Mouse (Mus musculus): ENCODE results near the gene Asxl1. TPM values are rescaled to one million over a fixed set of nuclear protein-coding genes. Genes with fewer than 3 reads are reported as not detected.

Gene Asxl1
- polyA plus RNA-seq, 1 experiment from 2014 or later, result 14.3 TPM

DNA sequence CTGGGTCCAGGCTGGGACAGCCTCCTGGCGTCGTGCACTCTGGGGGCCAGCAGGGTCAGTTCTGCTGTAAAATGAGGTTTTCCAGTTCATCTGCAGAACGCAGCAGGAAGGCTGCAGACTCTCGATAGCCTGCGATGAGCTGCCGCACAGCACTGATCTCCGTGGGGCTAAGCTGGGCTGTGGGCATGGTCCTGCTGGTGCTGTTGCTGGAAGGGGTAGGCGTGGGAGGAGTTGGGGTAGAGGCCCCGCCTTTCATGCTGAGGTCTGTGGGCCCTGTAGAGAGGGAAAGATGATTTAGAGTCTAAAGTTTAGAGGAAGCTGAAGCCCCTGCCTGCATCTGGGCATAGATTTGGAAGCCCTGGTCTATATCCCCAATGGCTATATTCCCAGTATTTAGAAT, 65.9 kb downstream of the Asxl1 start:
- no peak overlapping the region for H3K4me3 ChIP-seq (ENCODE audit: low read depth, low read length)
- WGBS, result 81% methylated on average over 9 of the region's 9 CpGs
- peaks cover 91% of the 10 kb centered on the region for H3K36me3 ChIP-seq (ENCODE audit: control insufficient read depth, insufficient read depth, low read length)
- ATAC-seq (ENCODE audit: low read depth) (no peak), DNase-seq (ENCODE audit: low spot score) (no peak)
- H3K27me3 ChIP-seq (replicated peaks; ENCODE audit: control insufficient read depth, insufficient read depth, low read length), result no peaks in the 10 kb centered on the region
- H3K4me2 ChIP-seq (ENCODE audit: low read depth, low read length), result no peak overlapping the region
- H3K27ac ChIP-seq (replicated peaks; ENCODE audit: low read depth, low read length), result no peak overlapping the region
- H3K9me3 ChIP-seq (ENCODE audit: control insufficient read depth, low read length), result no peaks in the 10 kb centered on the region
- H3K4me1 ChIP-seq (ENCODE audit: control insufficient read depth, insufficient read depth, low read length), result no peaks in the 10 kb centered on the region
- no peak overlapping the region; the same call in 1 of the 2 replicates for H3K9ac ChIP-seq (ENCODE audit: low read depth, low read length)

DNA sequence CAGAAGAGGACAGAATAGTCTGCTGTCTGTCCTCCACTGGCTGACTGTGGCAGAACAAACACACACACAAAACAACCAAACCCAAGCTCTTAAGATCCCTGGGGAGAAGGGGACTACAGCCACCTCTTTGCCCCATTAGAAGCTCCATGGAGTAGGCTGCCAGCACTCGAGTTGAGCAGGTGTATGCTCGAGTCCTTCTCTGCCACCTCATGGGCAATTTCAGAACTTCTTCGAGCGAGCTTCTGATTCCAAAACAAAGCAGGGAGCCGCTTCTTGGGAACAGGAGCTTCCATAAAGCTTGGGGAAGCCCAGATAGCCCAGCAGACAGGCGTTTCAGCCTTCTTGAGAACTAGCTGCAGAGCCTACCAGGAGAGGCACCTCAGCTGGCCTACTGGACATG, 66.9 kb downstream of the Asxl1 start:
- no peak overlapping the region for H3K27ac ChIP-seq (replicated peaks; ENCODE audit: low read depth, low read length)
- no peaks in the 10 kb centered on the region for H3K4me1 ChIP-seq (ENCODE audit: control insufficient read depth, insufficient read depth, low read length)
- H3K9ac ChIP-seq (ENCODE audit: low read depth, low read length), result no peak overlapping the region
- H3K36me3 ChIP-seq (ENCODE audit: control insufficient read depth, insufficient read depth, low read length), result peaks cover 93% of the 10 kb centered on the region
- no peak overlapping the region for H3K4me2 ChIP-seq (ENCODE audit: low read depth, low read length)
- 69% methylated on average over 6 of the region's 6 CpGs for WGBS
- H3K4me3 ChIP-seq (ENCODE audit: low read depth, low read length), result no peak overlapping the region
- DNase-seq (ENCODE audit: low spot score), result no peak
- no peak for ATAC-seq (ENCODE audit: low read depth)
- no peaks in the 10 kb centered on the region for H3K9me3 ChIP-seq (ENCODE audit: control insufficient read depth, low read length)
- H3K27me3 ChIP-seq (replicated peaks; ENCODE audit: control insufficient read depth, insufficient read depth, low read length), result no peaks in the 10 kb centered on the region

DNA sequence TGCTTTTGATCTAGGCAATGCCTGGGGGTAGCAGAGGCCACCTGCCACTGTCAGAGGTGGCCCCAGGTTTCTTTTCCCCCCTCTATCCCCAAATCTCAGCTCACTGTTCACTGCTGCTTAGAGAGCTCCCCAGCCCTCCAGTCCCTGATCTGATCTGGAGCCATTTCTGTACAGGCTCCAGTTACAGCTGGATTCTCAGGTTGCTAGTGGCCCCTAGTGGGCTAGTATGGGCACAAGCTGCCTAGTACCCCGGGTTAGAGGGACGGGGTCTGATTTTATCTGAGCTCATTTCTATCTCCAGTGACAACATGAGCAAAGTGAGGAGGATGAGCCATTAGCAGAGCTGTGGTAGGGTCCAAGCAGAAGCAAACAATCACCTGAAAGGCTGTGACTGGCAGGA, 69.0 kb downstream of the Asxl1 start:
- H3K9ac ChIP-seq (ENCODE audit: low read depth, low read length), result 0 out of 2 replicates have a peak overlapping the region, but pooled peaks have one; percentile 5
- no peak overlapping the region for H3K4me2 ChIP-seq (ENCODE audit: low read depth, low read length)
- H3K9me3 ChIP-seq (ENCODE audit: control insufficient read depth, low read length), result no peaks in the 10 kb centered on the region
- no peak overlapping the region for H3K4me3 ChIP-seq (ENCODE audit: low read depth, low read length)
- H3K27me3 ChIP-seq (replicated peaks; ENCODE audit: control insufficient read depth, insufficient read depth, low read length), result no peaks in the 10 kb centered on the region
- H3K36me3 ChIP-seq (ENCODE audit: control insufficient read depth, insufficient read depth, low read length), result peaks cover 94% of the 10 kb centered on the region
- peak; percentile 56 for DNase-seq (ENCODE audit: low spot score)
- no peak for ATAC-seq (ENCODE audit: low read depth)
- 28% methylated on average over 2 of the region's 2 CpGs for WGBS
- no peaks in the 10 kb centered on the region for H3K4me1 ChIP-seq (ENCODE audit: control insufficient read depth, insufficient read depth, low read length)
- H3K27ac ChIP-seq (replicated peaks; ENCODE audit: low read depth, low read length), result no peak overlapping the region

GRCm38 (mm10) chr2:153417841-153418240, 72.2 kb downstream of the Asxl1 start:
- Histone ChIP-seq H3K9me3 (ENCODE audit: control insufficient read depth, low read length) (no peaks in the 10 kb centered on the region), H3K4me3 (ENCODE audit: low read depth, low read length) (no peak overlapping the region), H3K27ac (replicated peaks; ENCODE audit: low read depth, low read length) (no peak overlapping the region), H3K4me2 (ENCODE audit: low read depth, low read length) (no peak overlapping the region), H3K9ac (ENCODE audit: low read depth, low read length) (no peak overlapping the region), H3K27me3 (replicated peaks; ENCODE audit: control insufficient read depth, insufficient read depth, low read length) (no peaks in the 10 kb centered on the region), H3K4me1 (ENCODE audit: control insufficient read depth, insufficient read depth, low read length) (no peaks in the 10 kb centered on the region), H3K36me3 (ENCODE audit: control insufficient read depth, insufficient read depth, low read length) (peaks cover 77% of the 10 kb centered on the region)
- ATAC-seq (ENCODE audit: low read depth), result no peak
- 90% methylated on average over 9 of the region's 12 CpGs for WGBS
- no peak for DNase-seq (ENCODE audit: low spot score)

DNA sequence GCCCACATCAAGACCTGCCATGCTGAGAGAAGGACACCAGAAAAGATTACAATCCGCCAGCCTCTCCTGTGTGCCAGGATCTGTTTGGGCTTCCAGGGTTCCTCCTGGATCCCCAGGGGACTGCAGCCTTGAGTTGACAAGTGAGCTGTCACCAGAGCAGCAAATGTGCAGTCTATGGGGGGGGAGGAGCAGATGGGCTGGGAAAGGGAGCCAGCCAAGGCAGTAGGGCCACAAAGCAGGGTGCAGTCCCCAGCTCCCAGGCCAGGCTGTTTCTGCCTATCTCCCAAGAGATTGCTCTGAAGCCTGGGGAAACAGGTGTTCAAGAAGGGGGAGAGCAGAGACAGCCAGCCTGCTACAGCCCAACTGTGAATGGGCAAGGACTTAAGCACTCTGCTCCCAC, 72.8 kb downstream of the Asxl1 start:
- DNase-seq (ENCODE audit: low spot score) (peak; percentile 28), ATAC-seq (ENCODE audit: low read depth) (peak; percentile 51)
- WGBS, result 64% methylated on average over 1 of the region's 1 CpGs
- Histone ChIP-seq H3K9me3 (ENCODE audit: control insufficient read depth, low read length) (no peaks in the 10 kb centered on the region), H3K4me2 (ENCODE audit: low read depth, low read length) (no peak overlapping the region), H3K27ac (replicated peaks; ENCODE audit: low read depth, low read length) (no peak overlapping the region), H3K36me3 (ENCODE audit: control insufficient read depth, insufficient read depth, low read length) (peaks cover 73% of the 10 kb centered on the region), H3K9ac (ENCODE audit: low read depth, low read length) (no peak overlapping the region), H3K27me3 (replicated peaks; ENCODE audit: control insufficient read depth, insufficient read depth, low read length) (no peaks in the 10 kb centered on the region), H3K4me1 (ENCODE audit: control insufficient read depth, insufficient read depth, low read length) (no peaks in the 10 kb centered on the region), H3K4me3 (ENCODE audit: low read depth, low read length) (no peak overlapping the region)

GRCm38 (mm10) chr2:153421233-153421632, 75.6 kb downstream of the Asxl1 start:
- Histone ChIP-seq H3K4me2 (ENCODE audit: low read depth, low read length) (no peak overlapping the region), H3K27me3 (replicated peaks; ENCODE audit: control insufficient read depth, insufficient read depth, low read length) (no peaks in the 10 kb centered on the region), H3K4me3 (ENCODE audit: low read depth, low read length) (no peak overlapping the region), H3K27ac (replicated peaks; ENCODE audit: low read depth, low read length) (no peak overlapping the region), H3K9me3 (ENCODE audit: control insufficient read depth, low read length) (no peaks in the 10 kb centered on the region), H3K4me1 (ENCODE audit: control insufficient read depth, insufficient read depth, low read length) (0 out of 2 replicates have a peak, but pooled peaks cover 12% of the 10 kb centered on the region), H3K9ac (ENCODE audit: low read depth, low read length) (no peak overlapping the region), H3K36me3 (ENCODE audit: control insufficient read depth, insufficient read depth, low read length) (peaks cover 60% of the 10 kb centered on the region)
- DNase-seq (ENCODE audit: low spot score), result no peak
- ATAC-seq (ENCODE audit: low read depth), result no peak

DNA sequence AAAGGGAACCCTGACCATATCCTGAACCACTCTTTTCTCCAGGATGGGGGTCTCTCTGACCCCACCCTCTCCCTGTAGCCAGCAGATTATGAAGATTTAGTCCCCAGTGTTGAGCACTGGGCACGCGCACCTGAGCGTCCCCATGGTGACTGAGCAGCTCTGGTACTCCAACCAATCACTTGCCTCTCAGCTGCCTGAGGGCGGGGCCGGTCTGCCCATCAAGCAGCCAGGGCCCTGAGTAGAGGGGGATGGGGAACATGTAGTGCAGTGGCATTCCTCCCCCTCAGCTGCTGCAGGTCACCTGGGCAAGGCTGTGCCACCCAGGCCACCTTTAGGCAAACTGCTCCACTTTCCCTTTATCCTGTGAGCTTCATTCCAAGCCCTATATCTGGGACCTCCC, 76.4 kb downstream of the Asxl1 start:
- Histone ChIP-seq H3K27ac (replicated peaks; ENCODE audit: low read depth, low read length) (no peak overlapping the region), H3K36me3 (ENCODE audit: control insufficient read depth, insufficient read depth, low read length) (peaks cover 53% of the 10 kb centered on the region), H3K27me3 (replicated peaks; ENCODE audit: control insufficient read depth, insufficient read depth, low read length) (no peaks in the 10 kb centered on the region), H3K9ac (ENCODE audit: low read depth, low read length) (no peak overlapping the region), H3K4me2 (ENCODE audit: low read depth, low read length) (no peak overlapping the region), H3K9me3 (ENCODE audit: control insufficient read depth, low read length) (no peaks in the 10 kb centered on the region), H3K4me3 (ENCODE audit: low read depth, low read length) (no peak overlapping the region), H3K4me1 (ENCODE audit: control insufficient read depth, insufficient read depth, low read length) (0 out of 2 replicates have a peak, but pooled peaks cover 12% of the 10 kb centered on the region)
- ATAC-seq (ENCODE audit: low read depth), result peak; percentile 63; the same call in 1 of the 2 replicates
- 47% methylated on average over 5 of the region's 5 CpGs for WGBS
- DNase-seq (ENCODE audit: low spot score), result no peak

GRCm38 (mm10) chr2:153423113-153423512, 77.5 kb downstream of the Asxl1 start:
- Histone ChIP-seq H3K36me3 (ENCODE audit: control insufficient read depth, insufficient read depth, low read length) (peaks cover 42% of the 10 kb centered on the region), H3K9me3 (ENCODE audit: control insufficient read depth, low read length) (no peaks in the 10 kb centered on the region), H3K4me1 (ENCODE audit: control insufficient read depth, insufficient read depth, low read length) (0 out of 2 replicates have a peak, but pooled peaks cover 12% of the 10 kb centered on the region), H3K27ac (replicated peaks; ENCODE audit: low read depth, low read length) (no peak overlapping the region; the same call in 1 of the 2 replicates), H3K9ac (ENCODE audit: low read depth, low read length) (no peak overlapping the region), H3K4me3 (ENCODE audit: low read depth, low read length) (no peak overlapping the region), H3K4me2 (ENCODE audit: low read depth, low read length) (no peak overlapping the region), H3K27me3 (replicated peaks; ENCODE audit: control insufficient read depth, insufficient read depth, low read length) (no peaks in the 10 kb centered on the region)
- 96% methylated on average over 2 of the region's 3 CpGs for WGBS
- DNase-seq (ENCODE audit: low spot score) (no peak), ATAC-seq (ENCODE audit: low read depth) (no peak)

DNA sequence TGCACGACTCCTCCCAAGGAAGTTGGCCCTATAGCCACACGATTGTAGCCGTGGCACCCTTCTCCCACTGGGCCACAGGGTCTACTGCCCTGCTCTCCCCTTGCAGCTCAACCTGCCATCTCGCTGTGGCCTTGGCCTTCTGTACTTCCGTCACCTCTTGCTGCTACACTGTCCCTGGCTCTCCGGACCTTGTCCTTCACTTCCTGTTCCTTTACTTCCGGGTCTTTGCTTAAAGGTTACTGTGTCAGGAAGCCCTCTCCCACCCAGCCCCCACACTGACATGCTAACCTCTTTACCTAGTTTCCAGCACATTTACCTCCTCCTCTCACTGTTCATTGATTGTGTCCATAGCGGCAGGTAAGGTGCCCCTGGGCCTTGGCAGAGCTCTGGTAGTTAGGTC, 78.9 kb downstream of the Asxl1 start:
- no peak overlapping the region for H3K4me3 ChIP-seq (ENCODE audit: low read depth, low read length)
- H3K4me1 ChIP-seq (ENCODE audit: control insufficient read depth, insufficient read depth, low read length), result 0 out of 2 replicates have a peak, but pooled peaks cover 12% of the 10 kb centered on the region
- peaks cover 36% of the 10 kb centered on the region for H3K36me3 ChIP-seq (ENCODE audit: control insufficient read depth, insufficient read depth, low read length)
- no peak overlapping the region for H3K9ac ChIP-seq (ENCODE audit: low read depth, low read length)
- no peak overlapping the region; the same call in 1 of the 2 replicates for H3K27ac ChIP-seq (replicated peaks; ENCODE audit: low read depth, low read length)
- no peak for DNase-seq (ENCODE audit: low spot score)
- no peak overlapping the region for H3K4me2 ChIP-seq (ENCODE audit: low read depth, low read length)
- no peaks in the 10 kb centered on the region for H3K9me3 ChIP-seq (ENCODE audit: control insufficient read depth, low read length)
- no peak for ATAC-seq (ENCODE audit: low read depth)
- H3K27me3 ChIP-seq (replicated peaks; ENCODE audit: control insufficient read depth, insufficient read depth, low read length), result no peaks in the 10 kb centered on the region
- 78% methylated on average over 8 of the region's 8 CpGs for WGBS

All from embryonic facial prominence, embryonic 14.5 days (tissue).